Mouse (Mus musculus): Measurements from ENCODE around the gene Arhgef25. TPM values are rescaled to one million over a fixed set of nuclear protein-coding genes. Genes with fewer than 3 reads are reported as not detected.
"Not testable (repeated sequence)": the region's sequence is repeated elsewhere in the genome, so short reads cannot be mapped to it uniquely, and the experiment has no call there.

Arhgef25 gene
- total RNA-seq, 2 experiments from 2014 or later = 34.7 to 45.3 TPM

DNA sequence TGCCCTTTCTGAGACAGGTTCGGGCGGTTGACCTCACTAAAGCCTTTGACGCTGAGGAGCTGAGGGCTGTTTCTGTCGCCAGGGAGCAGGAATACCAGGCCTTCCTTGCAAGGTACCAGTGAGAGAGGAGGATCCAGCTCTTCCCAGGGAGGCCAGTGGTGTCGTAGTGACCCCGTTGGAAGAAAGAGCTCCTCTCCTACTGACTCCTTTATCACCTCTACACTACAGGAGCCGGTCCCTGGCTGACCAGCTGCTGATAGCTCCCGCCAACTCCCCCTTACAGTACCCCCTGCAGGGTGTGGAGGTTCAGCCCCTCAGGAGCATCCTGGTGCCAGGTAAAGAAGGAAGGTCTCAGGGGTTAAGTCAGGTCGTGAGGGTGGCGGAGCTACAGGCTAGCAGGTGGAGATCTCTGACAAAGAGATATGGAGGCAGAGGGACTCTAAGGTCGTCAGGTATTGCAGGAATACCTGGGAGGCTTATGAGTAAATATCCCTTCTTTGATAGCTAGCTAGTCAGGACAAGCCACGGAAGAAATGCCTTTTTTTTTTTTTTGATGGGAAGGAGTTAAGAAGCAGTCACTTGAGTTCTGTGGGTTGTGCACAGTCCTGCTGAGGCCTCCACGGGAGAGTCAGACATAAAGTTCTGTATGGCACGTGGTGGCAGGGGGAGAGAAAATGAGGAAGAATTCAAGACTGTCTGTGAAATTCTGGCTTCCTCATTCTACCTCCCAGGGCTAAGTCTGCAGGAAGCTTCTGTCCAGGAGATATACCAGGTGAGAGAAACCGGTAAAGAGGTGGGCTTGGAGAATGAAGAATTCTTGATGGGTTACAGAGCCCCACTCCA, 22.9 kb downstream of the Arhgef25 start:
- no peak for DNase-seq (ENCODE audit: low spot score in 2 of 2)

DNA sequence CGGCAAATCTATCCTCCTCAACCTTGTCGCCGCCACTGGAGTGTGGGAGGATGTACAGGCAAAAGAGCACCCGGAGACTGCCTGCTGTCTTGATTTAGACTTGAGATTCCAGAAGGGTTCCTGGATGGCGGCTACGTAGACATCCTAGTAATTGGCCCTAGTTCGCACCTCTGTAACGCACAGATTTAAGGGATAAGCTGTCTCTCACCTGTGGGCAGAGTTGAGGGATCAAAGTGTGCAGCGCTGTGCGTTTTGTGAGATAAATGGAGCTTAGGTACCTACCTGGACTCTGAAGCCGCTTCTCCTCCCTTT, 23.5 kb downstream of the Arhgef25 start:
- DNase-seq (ENCODE audit: low spot score in 2 of 2) = no peak

DNA sequence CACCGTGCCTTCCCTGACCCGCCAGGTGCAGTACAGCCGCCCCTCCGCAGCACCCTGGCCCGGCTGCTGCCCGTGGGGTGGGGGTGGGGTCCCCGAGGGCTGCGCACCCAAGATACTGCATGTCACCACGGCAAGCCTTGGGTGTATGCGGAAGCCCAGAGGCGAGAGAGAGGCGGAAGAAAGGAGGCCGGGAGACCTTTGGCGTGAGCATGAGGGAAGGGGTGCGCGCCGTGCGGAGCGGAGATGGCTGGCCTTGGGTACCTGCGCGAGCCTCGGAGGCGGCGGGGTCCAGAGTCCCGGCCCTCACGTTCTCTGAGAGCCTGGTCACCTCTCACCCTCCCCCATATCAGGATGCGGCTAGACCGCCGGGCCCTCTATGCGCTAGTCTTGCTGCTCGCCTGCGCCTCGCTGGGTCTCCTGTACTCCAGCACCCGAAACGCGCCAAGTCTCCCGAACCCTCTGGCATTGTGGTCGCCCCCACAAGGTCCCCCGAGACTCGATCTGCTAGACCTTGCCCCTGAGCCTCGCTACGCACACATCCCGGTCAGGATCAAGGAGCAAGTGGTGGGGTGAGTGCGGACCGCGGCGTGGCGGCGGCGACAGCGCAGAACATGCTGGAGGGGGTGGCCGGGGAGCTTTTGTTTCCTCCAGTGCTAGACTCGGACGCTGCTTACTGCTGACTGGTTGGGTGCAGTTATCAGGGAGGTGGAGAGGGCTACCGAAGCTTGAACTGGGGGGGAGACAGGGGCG, 24.1 kb downstream of the Arhgef25 start:
- DNase-seq (ENCODE audit: low spot score in 2 of 2) = no peak

DNA sequence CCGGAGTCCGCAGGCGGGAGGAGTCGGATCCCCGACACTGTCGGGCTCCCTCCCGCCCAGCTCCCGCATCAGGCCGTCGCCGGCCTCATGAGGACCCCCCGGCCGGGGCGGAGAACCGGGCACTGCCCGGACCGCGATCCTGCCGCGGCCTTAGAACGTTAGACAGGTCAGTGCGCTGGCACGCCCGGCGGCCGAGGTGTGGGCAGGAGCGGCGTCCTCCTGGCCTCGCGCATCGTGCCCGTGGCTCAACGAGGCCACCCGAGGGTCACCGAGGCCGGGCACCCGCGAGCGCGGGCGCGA, 24.6 kb downstream of the Arhgef25 start:
- DNase-seq (ENCODE audit: low spot score in 2 of 2) = no peak

DNA sequence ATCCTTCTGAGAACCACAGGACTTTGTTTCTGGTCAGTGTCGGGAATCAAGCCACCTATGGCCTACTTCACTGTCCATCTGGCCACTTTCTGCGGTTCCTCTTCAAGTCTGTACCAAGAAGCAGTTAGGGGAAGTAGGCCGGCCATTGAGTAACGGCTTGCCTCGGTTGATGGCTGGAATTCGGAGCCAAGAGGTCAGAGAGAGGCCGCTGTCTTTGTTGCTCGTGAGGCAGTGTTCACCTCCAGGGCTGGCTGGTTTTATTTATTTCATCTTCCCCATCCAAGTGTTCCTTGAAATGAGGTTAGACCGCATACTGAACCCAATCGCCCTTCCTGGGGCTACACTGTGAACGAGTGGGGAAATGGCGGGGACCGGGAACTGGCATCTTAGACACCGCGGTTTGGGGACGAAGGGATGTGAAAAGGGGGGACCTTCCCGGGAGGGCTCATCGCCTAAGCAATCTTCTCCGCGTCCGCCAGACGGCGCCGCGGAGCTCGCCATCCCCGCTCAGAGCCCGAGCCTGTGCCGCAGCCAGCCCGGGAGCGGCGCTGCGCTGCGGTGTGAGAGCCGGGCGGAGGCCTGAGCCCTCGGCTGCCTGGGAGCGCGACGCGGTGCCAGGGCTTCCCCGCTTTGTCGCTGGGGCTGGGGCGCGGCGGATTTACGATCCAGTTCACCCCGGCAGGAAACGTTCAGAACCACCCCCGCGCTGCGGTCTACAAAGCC, 25.1 kb downstream of the Arhgef25 start, which contains the start of gene B4galnt1:
Gene B4galnt1, plus strand, starts transcription at position 595 of the 723 bp plus-strand sequence.
- DNase-seq (ENCODE audit: low spot score in 2 of 2) = no peak

DNA sequence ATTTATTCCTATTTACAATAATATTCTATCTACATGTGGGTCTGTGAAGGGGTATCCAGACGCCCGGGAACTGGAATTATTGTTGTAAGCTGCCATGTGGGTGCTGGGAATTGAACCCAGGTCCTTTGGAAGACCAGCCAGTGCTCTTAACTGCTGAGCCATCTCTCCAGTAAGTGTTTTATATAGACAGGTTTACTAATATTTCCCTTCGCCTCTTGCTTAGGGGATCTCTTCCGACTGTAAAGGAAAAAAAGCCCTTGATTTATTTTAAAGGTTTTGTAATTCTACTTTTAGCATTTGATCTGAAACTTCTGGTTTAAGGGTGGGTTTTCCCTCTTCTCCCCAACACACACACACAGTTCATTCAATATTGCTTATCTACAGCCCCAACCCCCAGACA, 25.7 kb downstream of the Arhgef25 start:
- no peak for DNase-seq (ENCODE audit: low spot score in 2 of 2)

DNA sequence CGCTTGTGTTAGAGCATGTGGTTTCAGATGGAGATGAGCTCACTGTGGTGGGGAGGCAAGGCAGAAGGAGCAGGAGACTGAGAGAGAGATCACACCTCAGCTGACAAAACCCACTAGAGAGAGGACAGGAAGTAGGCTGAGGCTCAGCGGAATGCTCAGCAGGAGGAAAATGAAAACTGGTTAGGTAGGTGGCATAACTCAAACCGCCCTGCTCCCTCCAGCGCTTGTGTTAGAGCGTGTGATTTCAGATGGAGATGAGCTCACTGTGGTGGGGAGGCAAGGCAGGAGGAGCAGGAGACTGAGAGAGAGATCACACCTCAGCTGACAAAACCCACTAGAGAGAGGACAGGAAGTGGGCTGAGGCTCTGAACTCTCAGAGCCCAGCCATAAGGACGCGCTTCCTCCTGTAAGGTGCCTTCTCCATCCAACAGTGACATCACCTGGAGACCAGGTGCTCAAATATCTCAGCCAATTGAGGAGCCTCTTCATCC, 27.1 kb downstream of the Arhgef25 start:
- DNase-seq (ENCODE audit: low spot score in 2 of 2) = not testable (repeated sequence)

DNA sequence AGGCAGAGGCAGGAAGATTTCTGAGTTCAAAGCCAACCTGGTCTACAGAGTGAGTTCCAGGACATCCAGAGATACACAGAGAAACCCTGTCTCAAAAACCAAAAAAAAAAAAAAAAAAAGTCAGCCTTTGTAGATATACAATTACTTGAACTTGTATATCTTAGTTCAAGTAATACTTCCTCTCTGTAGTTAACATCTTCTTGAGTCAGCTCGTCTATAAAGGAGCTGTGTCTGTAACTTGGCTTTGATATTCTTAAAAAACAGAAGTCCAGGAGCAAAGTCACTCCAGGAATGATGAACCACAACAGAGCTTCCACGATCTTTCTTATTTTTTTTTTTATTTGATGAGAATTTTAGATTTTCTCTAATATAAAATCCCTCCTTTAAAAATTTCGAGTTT, 29.2 kb downstream of the Arhgef25 start:
- DNase-seq (ENCODE audit: low spot score in 2 of 2) = no peak

DNA sequence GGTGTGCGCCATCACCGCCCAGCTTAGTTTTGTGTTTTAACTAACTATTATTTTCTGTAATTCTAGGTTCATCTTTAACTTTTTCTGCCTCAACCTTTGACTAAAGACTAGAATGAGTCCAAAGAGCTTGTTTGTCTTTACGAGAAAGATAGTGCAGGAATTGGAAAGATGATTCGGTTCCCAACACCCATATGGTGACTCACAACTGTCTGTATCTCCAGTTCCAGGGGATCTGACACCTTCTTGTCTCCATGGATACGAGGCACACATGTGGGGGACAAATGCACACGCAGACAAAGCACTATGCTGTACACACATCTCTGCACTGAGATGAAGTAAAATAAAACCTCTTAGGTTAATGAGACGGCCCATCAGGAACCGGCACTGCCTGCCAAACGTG, 29.8 kb downstream of the Arhgef25 start:
- DNase-seq (ENCODE audit: low spot score in 2 of 2) = no peak

DNA sequence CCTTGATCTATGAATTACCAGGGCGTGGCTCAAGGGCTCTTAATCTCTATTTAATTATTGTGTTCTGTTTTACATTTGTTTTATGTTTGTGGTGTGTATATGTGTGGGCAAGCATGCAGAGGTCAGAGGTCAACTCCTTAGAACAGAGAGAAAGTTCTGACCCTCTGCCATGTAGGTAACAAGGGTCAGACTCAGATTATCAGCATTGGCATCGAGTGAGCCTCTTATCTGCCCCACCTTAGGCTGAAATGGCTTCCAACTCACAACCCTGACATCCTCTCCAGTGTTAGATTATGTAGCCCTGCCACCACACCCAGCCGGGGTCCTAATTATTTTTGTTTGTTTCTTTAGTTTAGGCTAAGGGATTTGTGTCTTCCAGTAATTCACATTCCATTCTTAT, 31.4 kb downstream of the Arhgef25 start:
- DNase-seq (ENCODE audit: low spot score in 2 of 2) = no peak

DNA sequence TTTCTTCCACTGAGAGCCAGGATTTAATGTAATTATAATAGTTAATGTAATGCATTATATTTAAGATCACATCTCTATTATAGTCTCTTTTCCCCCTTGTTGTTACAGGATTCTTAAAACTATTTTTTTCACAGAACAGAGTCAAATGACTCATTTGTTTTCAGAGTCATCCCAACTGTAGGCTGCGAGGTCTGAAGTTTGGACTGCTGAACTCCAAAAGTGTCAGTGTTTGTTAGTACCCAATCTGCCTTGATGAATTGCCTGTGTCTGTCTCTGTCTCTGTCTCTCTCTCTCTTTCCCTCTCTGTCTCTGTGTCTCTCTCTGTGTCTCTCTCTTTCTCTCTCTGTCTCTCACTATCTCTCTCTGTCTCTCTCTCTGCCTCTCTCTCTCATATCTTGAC, 33.4 kb downstream of the Arhgef25 start:
- DNase-seq (ENCODE audit: low spot score in 2 of 2) = no peak

DNA sequence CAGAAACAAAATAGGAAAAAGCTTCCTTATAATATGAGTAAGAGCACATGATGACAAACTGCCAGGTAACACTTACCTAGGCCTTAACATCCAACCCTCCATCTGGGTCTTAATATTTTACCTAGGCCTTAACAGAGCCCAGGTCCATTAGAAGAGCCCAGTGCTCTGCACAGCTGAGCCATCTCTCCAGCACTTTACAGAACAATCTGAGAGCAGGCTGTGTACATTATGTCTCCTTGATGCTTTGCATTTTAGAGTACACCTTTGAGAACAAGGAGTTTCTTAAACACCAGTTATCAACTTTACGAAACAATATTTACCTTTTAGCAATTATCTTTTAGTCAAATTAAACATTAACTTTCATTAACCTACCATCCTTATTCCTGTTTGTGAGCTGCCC, 33.8 kb downstream of the Arhgef25 start:
- DNase-seq (ENCODE audit: low spot score in 2 of 2) = no peak

DNA sequence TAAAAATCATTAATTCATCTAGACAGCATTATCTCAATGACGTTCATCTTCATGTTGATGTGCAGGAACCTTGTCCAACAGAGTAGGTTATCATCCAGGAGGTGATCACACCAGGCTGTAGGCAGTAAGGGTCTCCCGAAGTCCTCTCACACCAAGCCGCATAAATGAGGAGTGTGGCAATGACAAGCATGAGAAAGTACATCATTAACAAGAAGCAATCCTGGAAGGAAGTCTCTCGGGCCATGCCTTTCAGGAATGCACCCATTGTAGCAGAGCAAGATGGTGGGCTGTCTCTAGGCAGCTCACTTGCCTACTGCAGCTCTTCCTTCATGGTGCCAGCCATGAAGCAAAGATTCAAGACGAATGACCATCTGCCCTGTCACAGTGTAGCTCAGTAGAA, 35.2 kb downstream of the Arhgef25 start:
- DNase-seq (ENCODE audit: low spot score in 2 of 2) = no peak

DNA sequence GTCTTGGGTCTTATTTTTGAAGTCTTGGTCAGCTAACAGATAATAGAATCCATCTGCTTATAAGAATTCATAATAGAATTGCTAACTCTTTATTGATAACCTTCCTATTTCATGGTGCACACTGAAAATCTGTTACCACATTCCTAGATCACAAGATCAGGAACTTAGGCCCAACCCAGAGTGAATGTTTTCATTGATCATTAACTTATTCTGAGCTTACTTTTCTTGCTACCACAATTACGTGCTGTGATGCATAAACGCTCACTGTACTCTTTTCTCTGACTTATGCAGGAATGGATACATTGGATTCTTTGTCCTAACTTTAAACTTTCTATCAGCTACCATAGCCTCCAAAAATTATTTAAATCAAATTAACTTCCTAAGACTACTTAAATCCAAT, 35.6 kb downstream of the Arhgef25 start:
- DNase-seq (ENCODE audit: low spot score in 2 of 2) = no peak

DNA sequence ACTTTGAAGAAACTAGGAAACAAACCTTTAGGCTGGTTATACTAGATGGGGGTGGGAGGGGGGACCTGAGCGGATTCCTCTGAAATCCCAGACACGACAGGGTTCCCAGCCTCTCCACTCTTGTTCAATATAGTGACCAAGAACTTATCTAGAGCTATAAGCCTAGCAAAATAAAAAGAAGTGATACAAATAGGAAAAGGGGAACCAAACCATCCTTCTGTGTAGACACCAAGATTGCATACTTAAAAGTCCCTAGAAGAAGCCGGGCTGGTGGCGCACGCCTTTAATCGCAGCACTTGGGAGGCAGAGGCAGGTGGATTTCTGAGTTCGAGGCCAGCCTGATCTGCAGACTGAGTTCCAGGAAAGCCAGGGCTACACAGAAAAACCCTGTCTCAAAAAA, 36.6 kb downstream of the Arhgef25 start:
- no peak for DNase-seq (ENCODE audit: low spot score in 2 of 2)

DNA sequence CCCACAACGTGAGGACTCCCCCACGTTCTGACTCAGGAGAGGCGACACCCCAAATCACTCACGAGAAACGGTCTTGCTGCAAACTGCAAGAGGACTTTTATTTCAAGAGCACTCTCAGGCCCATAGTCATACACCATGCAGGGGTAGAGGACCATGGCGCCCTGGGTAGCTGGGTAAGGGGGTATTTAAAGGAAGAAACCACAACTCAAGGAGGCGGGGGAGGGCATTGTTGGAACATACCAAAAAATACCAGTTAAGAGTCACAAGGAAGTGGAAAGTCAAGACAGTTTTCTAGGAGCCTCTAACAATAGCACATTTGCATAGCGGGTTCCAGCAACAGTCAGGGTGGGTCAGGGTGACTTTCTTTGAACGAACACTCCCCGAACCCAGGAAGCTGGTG, 37.3 kb downstream of the Arhgef25 start:
- DNase-seq (ENCODE audit: low spot score in 2 of 2) = not testable (repeated sequence)

DNA sequence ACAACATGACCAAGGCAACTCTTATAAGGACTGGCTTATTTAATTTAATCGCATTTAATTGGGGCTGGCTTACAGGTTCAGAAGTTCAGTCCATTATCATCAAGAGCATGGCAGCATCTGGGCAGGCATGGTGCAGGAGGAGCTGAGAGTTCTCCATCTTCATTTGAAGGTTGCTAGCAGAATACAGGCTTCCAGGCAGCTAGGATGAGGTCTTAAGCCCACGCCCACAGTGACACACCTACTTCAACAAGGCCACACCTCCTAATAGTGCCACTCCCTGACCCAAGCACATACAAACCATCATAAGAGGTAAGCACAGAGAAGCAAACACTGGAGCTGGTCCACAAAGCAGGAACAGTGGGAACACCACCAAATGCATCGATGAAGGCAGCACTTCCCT, 38.6 kb downstream of the Arhgef25 start:
- not testable (repeated sequence) for DNase-seq (ENCODE audit: low spot score in 2 of 2)

DNA sequence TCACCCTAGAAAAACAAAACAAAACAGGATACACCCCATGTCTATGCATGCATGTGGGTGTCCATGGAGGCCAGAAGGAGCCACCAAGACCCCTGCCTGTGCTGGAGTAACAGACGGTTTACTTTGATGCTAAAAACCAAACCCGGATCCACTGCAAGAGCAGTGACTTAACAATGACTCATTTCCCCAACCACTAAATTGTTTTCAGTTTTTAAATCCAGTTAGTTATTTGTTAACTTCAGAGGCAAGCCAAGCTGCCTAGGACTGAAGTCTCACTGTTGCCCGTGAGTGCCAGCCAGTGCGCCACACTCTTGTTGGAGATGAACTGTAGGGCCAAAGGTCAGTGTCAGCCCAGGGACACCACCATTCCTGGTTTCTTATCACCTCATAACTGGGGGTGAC, 39.4 kb downstream of the Arhgef25 start:
- DNase-seq (ENCODE audit: low spot score in 2 of 2) = no peak

DNA sequence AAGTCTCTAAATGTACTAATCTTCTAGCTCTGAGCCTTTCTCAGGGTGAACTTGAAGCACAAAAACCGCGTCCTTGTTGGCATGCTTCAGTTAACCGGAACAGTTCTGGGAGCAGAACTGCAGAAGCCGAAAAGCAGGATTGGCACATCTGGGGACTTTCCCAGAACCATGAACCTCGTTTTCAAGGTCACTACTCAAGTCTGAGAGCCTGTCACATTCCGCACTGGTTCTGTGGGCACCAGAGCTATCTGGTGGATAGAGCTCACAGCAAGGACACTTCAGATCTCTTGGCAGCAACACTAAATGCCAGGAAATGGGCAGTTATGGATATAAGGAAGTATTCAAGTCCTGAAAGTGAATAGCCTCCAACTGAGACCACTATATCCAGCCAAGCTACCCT, 42.7 kb downstream of the Arhgef25 start:
- no peak for DNase-seq (ENCODE audit: low spot score in 2 of 2)

DNA sequence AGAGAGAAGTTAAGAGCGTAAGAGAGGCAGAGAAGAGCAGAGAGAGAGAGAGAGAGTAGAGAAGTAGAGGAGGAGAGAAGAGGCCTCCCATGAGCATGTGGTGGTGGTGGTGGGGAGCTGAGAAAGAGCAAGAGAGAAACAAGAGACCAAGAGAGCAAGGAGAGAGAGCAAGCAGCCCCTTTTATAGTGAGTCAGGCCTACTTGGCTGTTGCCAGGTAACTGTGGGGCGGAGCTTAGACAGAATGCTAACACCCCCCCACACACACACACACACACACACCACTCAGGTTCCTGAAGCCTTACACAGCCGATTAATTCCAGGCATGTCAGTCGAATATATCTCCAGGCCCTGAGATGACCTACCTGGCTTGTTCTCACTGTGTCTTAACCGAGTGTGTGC, 44.6 kb downstream of the Arhgef25 start:
- no peak for DNase-seq (ENCODE audit: low spot score in 2 of 2)

DNA sequence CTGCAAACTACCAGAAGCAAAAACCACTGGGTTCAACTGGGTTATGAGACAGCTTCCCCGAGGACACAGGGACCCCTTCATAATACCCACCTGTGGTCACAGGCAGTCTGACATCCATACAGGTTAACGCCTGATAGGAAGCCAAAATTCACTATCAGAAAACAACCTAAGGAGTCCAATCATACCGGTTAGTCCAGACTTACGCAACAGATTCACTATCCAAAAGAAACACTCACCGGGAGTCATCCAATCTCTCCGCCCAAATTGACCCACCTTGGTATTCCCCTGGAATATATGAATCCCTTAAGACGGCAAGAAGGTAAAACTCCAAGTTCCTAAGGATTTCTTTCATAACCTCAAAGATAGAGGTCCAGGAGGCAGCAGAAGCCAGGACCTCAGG, 45.3 kb downstream of the Arhgef25 start:
- DNase-seq (ENCODE audit: low spot score in 2 of 2) = no peak

DNA sequence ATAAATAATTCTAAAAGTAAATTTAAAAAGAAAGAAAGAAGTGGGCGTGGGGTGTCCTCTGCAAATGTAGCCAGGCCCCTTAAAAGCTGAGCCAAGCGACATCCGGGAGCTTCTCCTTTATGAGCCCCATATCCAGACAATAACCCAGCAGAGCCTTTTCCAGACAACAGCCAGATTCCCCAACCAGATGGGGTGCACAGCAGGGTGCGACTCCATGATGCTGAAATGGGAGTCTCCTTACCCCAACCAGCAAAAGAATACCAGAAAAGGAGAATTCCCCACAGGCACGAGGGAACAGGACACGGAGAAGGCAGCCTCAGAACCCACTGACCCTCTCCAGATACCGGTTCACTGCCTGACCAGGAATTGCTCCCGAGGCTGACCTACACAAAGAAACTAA, 46.7 kb downstream of the Arhgef25 start:
- no peak for DNase-seq (ENCODE audit: low spot score in 2 of 2)

Data from adrenal gland, postnatal 4 days (tissue).